Mouse (Mus musculus) liver, embryonic 14 days (tissue): ENCODE results near the gene Rcor1. TPM values are rescaled to one million over a fixed set of nuclear protein-coding genes. Genes with fewer than 3 reads are reported as not detected.

ENCODE experiments used
- polyA plus RNA-seq: library from polyadenylated mRNA; depleted of rRNA; stranded (reverse); fragments of >200 nt; gene quantifications from 2 replicates; pipeline ENCODE4 v1.2.3, GENCODE M21; 2012; rRNA removed

The Rcor1 gene
- polyA plus RNA-seq = 8.0 and 10.3 TPM in 2 replicates

GRCm38 (mm10) chr12:111038976-111039612 is at the start of gene Rcor1:
Gene Rcor1 (plus strand): TSS chr12:111039351.

Other genes with a start within 250 kb of the Rcor1 start
- gene Mok, start 198.4 kb upstream of the Rcor1 start, polyA plus RNA-seq = 0.18 and 0.28 TPM in 2 replicates
- 1.7 TPM in 2 replicates for gene Zfp839, start 189.1 kb upstream of the Rcor1 start, polyA plus RNA-seq
- 43.1 and 52.0 TPM in 2 replicates for gene Cinp, start 150.2 kb upstream of the Rcor1 start, polyA plus RNA-seq
- gene Tecpr2, start 150.1 kb upstream of the Rcor1 start, polyA plus RNA-seq = 2.0 and 2.4 TPM in 2 replicates
- 40.1 and 44.5 TPM in 2 replicates for gene Ankrd9, start 60.3 kb upstream of the Rcor1 start, polyA plus RNA-seq
- 2.6 and 3.0 TPM in 2 replicates for gene Traf3, start 127.0 kb downstream of the Rcor1 start, polyA plus RNA-seq
- not detected in 2 replicates for gene 4930595D18Rik, start 145.1 kb downstream of the Rcor1 start, polyA plus RNA-seq
- 0.89 and 0.92 TPM in 2 replicates for gene Amn, start 231.7 kb downstream of the Rcor1 start, polyA plus RNA-seq